Mouse (Mus musculus) midbrain, embryonic 13.5 days (tissue): ENCODE measurements at regions not wholly inside any gene's neighbourhood (a gene's known extent, or its start where the extent isn't known, plus 50 kb on each side); places are given as distances from the start of the nearest gene placed in this dataset.

ENCODE experiments used
- ATAC-seq: fragments of 200-750 bp; cut with Nextera tagmentation; 2 replicates; pipeline ENCODE4 v1.8.0; 2017; ENCODE audit warnings: mild to moderate bottlenecking, moderate TSS enrichment, moderate library complexity
- H3K27ac ChIP-seq: fragments of 300-500 bp; sonication (generic); 2 replicates; pipeline ENCODE4 v1.5.1; 2015; ENCODE audit warnings: inconsistent platforms, mild to moderate bottlenecking, moderate library complexity
- H3K27me3 ChIP-seq: fragments of 300-500 bp; sonication (generic); 2 replicates; pipeline ENCODE4 v1.6.1; 2015; ENCODE audit warnings: mild to moderate bottlenecking, inconsistent platforms
- H3K36me3 ChIP-seq: fragments of 300-500 bp; sonication (generic); 2 replicates; pipeline ENCODE4 v1.6.1; 2015; ENCODE audit warnings: mild to moderate bottlenecking, inconsistent platforms
- H3K4me1 ChIP-seq: fragments of 300-500 bp; sonication (generic); replicated peaks from 2 replicates; pipeline ENCODE4 v1.6.1; 2015; ENCODE audit warnings: inconsistent platforms
- H3K4me2 ChIP-seq: fragments of 300-500 bp; sonication (generic); replicated peaks from 2 replicates; pipeline ENCODE4 v1.6.1; 2015; ENCODE audit warnings: moderate library complexity, mild to moderate bottlenecking, inconsistent platforms
- H3K4me3 ChIP-seq: fragments of 300-500 bp; sonication (generic); replicated peaks from 2 replicates; pipeline ENCODE4 v1.5.1; 2015; ENCODE audit warnings: mild to moderate bottlenecking, inconsistent platforms
- H3K9ac ChIP-seq: fragments of 300-500 bp; sonication (generic); replicated peaks from 2 replicates; pipeline ENCODE4 v1.6.1; 2015; ENCODE audit warnings: mild to moderate bottlenecking, inconsistent platforms
- H3K9me3 ChIP-seq: fragments of 300-500 bp; sonication (generic); 2 replicates; pipeline ENCODE4 v1.6.1; 2016; ENCODE audit warnings: mild to moderate bottlenecking, inconsistent platforms
- WGBS: fragments of 180-500 bp; shearing (Covaris S2); methylation state at CpG from one replicate; pipeline ENCODE4 v1.1.7; 2015; 5-methylcytosine and 5-hydroxymethylcytosine counted together

DNA sequence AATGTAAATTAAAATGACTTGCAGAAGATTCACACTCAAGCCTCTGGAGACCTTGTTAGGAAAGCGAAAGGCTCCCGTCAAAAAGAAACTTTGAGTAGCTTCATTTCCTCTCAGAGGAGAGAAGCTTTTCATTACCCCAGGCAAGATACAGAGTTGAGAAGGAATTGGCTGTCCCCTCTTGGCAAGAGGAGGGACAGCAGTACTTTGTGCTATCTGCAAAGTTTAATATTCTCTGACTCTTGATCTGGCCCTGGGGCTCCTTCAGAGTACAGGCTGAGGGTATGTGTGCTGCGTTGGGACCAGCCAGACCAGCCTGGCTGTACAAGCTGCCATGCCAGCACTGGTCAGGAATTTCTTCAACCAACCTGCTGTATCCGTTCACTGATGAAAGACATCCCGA lies 525.4 kb downstream of the Amy2a5 start:
- Histone ChIP-seq H3K4me2 (no peak overlapping the region), H3K4me3 (no peak overlapping the region), H3K36me3 (no peaks in the 10 kb centered on the region), H3K9me3 (no peaks in the 10 kb centered on the region), H3K9ac (no peak overlapping the region), H3K27me3 (no peaks in the 10 kb centered on the region), H3K27ac (no peak overlapping the region), H3K4me1 (no peaks in the 10 kb centered on the region)
- WGBS: 73% methylated on average over 5 of the region's 5 CpGs
- ATAC-seq: peak; percentile 53; the same call in 1 of the 2 replicates

GRCm38 (mm10) chr3:112699531-112700125 lies 559.0 kb downstream of the Amy2a5 start:
- H3K4me2 ChIP-seq: no peak overlapping the region
- WGBS: 60% methylated on average over 2 of the region's 2 CpGs
- no peaks in the 10 kb centered on the region for H3K36me3 ChIP-seq
- no peak overlapping the region for H3K4me3 ChIP-seq
- H3K4me1 ChIP-seq: 0 out of 2 replicates have a peak, but pooled peaks cover 4% of the 10 kb centered on the region
- no peaks in the 10 kb centered on the region for H3K9me3 ChIP-seq
- H3K9ac ChIP-seq: no peak overlapping the region
- no peaks in the 10 kb centered on the region for H3K27me3 ChIP-seq
- peak; percentile 68 for ATAC-seq
- peak overlapping the region; percentile 14; the same call in 1 of the 2 replicates for H3K27ac ChIP-seq

- Histone ChIP-seq H3K9me3 (no peaks in the 10 kb centered on the region), H3K4me2 (no peak overlapping the region), H3K36me3 (no peaks in the 10 kb centered on the region), H3K9ac (no peak overlapping the region), H3K4me3 (no peak overlapping the region), H3K4me1 (no peaks in the 10 kb centered on the region), H3K27ac (no peak overlapping the region), H3K27me3 (no peaks in the 10 kb centered on the region)
- no peak for ATAC-seq
- 47% methylated on average over 1 of the region's 1 CpGs for WGBS
Observed at GRCm38 (mm10) chr3:112688151-112688550, 570.5 kb downstream of the Amy2a5 start.

GRCm38 (mm10) chr3:112638581-112638980 lies 620.1 kb downstream of the Amy2a5 start:
- Histone ChIP-seq H3K9me3 (no peaks in the 10 kb centered on the region), H3K4me1 (no peaks in the 10 kb centered on the region), H3K27me3 (no peaks in the 10 kb centered on the region), H3K9ac (no peak overlapping the region), H3K4me2 (no peak overlapping the region), H3K4me3 (no peak overlapping the region), H3K36me3 (no peaks in the 10 kb centered on the region), H3K27ac (no peak overlapping the region)
- 90% methylated on average over 2 of the region's 2 CpGs for WGBS
- ATAC-seq: no peak

DNA sequence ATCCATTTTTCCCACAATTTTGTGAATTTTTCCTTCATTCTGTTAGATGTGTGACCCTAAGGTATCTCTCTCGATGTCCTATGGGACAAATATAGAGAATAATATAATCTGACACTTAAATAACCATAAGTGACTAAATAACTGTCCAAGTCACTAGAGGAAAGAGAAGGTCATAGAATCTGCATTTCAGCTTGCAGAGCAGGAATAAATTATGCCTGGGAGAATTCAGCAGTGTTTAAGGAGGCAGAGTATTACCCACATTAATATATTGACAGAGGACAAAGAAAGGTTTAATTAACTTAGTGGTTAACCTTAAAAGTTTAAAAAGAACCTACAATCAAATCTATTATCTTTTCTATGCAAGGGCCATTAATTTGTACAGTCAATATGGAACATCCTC lies 655.2 kb downstream of the Amy2a5 start:
- no peaks in the 10 kb centered on the region for H3K36me3 ChIP-seq
- no peak overlapping the region for H3K4me2 ChIP-seq
- WGBS: 68% methylated on average over 1 of the region's 1 CpGs
- ATAC-seq: peak; percentile 50; the same call in 1 of the 2 replicates
- H3K27ac ChIP-seq: no peak overlapping the region
- no peaks in the 10 kb centered on the region for H3K27me3 ChIP-seq
- no peak overlapping the region for H3K4me3 ChIP-seq
- H3K4me1 ChIP-seq: no peaks in the 10 kb centered on the region
- no peaks in the 10 kb centered on the region for H3K9me3 ChIP-seq
- H3K9ac ChIP-seq: no peak overlapping the region

- Histone ChIP-seq H3K4me1 (no peaks in the 10 kb centered on the region), H3K4me3 (no peak overlapping the region), H3K9me3 (no peaks in the 10 kb centered on the region), H3K9ac (no peak overlapping the region), H3K36me3 (no peaks in the 10 kb centered on the region), H3K27me3 (no peaks in the 10 kb centered on the region), H3K27ac (no peak overlapping the region), H3K4me2 (no peak overlapping the region)
- ATAC-seq: no peak
- WGBS: 85% methylated on average over 1 of the region's 1 CpGs
Observed at GRCm38 (mm10) chr3:112582314-112582713, 676.3 kb downstream of the Amy2a5 start.
